Mouse (Mus musculus) mouse embryonic stem cell (cell line): ENCODE data around the gene Gimap7.

ENCODE experiments used
- in situ Hi-C, 2 experiments: fragments of 300-500 bp; cut with MboI; formaldehyde crosslinking; loops; 1 replicate in 1 of 2; 3 replicates in 1 of 2; pipeline ENCODE4 v1.14.3; 2019 to 2020; ENCODE audit warnings: low sequenced_read_pairs in 2 of 2, low pct_unique_long_range_greater_than_20kb in 1 of 2, mixed read lengths in 1 of 2; ENCODE audit not compliant: unreplicated experiment in 1 of 2

Gene Gimap7

DNA sequence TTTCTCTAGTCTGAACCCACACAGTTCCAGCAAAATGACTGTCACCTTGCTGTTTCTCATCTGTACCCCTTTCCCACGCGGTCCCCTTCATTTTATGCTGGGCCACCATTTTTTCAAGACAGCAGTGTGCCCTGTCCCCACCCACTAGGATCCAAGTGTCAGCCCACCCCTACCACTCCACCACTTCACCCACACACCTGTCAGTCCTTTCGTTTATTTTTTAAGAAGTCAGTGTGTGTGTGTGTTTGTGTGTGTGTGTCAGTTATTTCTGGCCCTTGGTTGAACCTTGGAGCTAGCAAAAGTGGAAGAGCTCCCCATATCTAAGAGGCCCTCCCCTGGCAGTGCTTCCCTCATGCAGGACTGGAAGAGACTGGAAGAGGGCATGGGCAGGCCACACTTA lies 50.5 kb downstream of the Gimap7 start:
- in situ Hi-C loops: loop anchor here in 1 of 2 experiments (10.0 to 25.0 kb wide), 2 partner anchors 124 to 582 kb away; partner anchors contain the start of gene Gimap8

DNA sequence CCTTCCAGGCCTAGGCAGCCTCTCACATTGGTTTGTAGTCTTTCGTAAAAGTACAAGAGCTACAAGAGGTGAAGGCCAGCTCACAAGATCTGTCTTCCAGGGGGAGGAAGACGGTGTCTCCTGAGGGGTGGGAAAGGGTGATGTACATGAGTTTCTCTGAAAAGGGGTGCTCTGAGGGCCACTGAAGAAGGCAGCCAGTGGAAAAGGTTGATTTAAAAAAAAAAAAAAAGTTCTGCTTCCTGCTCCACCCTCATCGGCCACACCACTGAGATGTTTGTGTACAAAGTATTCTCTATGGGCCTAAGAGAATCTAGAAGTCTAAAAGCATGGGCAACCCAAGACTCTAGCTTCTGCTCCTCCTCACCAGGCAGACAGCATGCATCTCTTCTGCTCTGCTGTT lies 52.3 kb downstream of the Gimap7 start, which contains the start of gene Gimap3:
Gimap3 (minus strand) TSS at position 156 of the 400 bp plus-strand sequence.
- in situ Hi-C loops: loop anchor here in 1 of 2 experiments (25.0 kb wide), 1 partner anchor 583 kb away; no protein-coding TSS in a partner anchor

GRCm38 (mm10) chr6:48772030-48772429 lies 53.6 kb downstream of the Gimap7 start:
- in situ Hi-C loops: loop anchor here in 1 of 2 experiments (25.0 kb wide), 1 partner anchor 585 kb away; no protein-coding TSS in a partner anchor
